Mouse (Mus musculus): ENCODE measurements around the gene Tmtc2. TPM values are rescaled to one million over a fixed set of nuclear protein-coding genes. Genes with fewer than 3 reads are reported as not detected.

Gene Tmtc2
- total RNA-seq, 1 experiment = 0.89 TPM

DNA sequence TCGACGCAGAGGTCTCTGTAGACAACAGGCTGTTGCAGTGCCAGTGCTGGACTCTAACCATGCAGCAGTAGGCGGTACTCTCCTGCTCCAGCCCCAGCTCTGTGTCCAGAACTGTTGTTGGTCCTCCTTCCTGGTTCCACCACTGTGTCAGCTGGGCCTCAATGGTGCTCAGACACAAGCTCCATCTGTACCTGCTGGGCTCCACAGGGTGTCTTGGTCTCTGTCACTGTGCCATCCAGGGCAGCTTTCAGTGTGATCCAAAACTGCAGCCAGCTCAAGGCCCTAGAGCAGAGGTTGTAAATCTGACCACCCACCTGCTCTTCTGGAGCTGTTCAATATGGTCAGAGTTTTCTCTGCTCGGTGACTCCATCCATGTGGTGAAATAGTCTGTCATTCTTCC lies 68.2 kb downstream of the Tmtc2 start:
- Histone ChIP-seq H3K4me1 (ENCODE audit: control insufficient read depth in 2 of 2, insufficient read depth in 2 of 2, low read length in 2 of 2, poor library complexity in 1 of 2) (peaks cover 2 to 12% of the 10 kb centered on the region in 2 experiments; a peak in 1 of 4 replicates), H3K9me3 (ENCODE audit: control insufficient read depth, insufficient read depth, low read depth, low read length) (no peaks in the 10 kb centered on the region), H3K9ac (ENCODE audit: insufficient read depth, low read depth, low read length, poor library complexity, severe bottlenecking) (no peak overlapping the region), H3K27ac (ENCODE audit: insufficient read depth, low read depth, low read length, poor library complexity, severe bottlenecking) (no peak overlapping the region), H3K4me3 (ENCODE audit: insufficient read depth in 1 of 2, low read depth in 1 of 2, low read length in 2 of 2, poor library complexity in 1 of 2, severe bottlenecking in 1 of 2) (no peak overlapping the region), H3K36me3 (ENCODE audit: control insufficient read depth, insufficient read depth, low read length, poor library complexity, severe bottlenecking) (no peaks in the 10 kb centered on the region)
- no peak for DNase-seq (ENCODE audit: low read depth, low spot score)
- TF ChIP-seq HCFC1 (IDR thresholded peaks at IDR 0.05; ENCODE audit: borderline replicate concordance, insufficient read depth, low read length) (no peak), MAFK (IDR thresholded peaks at IDR 0.05; ENCODE audit: insufficient read depth, low read depth, low read length) (no peak), ZC3H11A (IDR thresholded peaks at IDR 0.05; ENCODE audit: borderline replicate concordance, low read depth, low read length) (no peak), ZNF384 (IDR thresholded peaks at IDR 0.05; ENCODE audit: low read depth, low read length) (no peak), CHD2 (IDR thresholded peaks at IDR 0.05; ENCODE audit: low read depth, low read length) (no peak)
- in situ Hi-C loops (cut with MboI; ENCODE audit: low sequenced_read_pairs in 2 of 2, unreplicated experiment in 2 of 2) = no loop called here

DNA sequence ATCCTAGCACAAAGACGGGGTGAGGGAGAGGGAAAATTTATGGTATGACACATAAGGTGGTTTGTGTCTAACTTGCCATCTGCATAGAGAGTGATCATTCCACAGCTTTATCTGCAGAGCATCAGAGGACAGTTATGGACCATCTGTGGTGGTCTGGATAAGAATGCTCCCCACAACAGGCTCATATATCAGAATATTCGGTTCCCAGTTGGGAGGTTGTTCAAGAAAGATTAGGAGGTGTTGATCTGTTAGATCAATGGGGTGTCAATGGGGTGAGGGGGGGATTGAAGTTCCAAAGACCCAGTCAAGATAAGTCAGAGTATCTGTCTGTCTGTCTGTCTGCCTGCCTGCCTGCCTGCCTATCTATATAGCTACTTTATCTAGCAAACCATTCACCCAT lies 69.8 kb downstream of the Tmtc2 start:
- H3K27ac ChIP-seq (ENCODE audit: insufficient read depth, low read depth, low read length, poor library complexity, severe bottlenecking) = no peak overlapping the region
- H3K9me3 ChIP-seq (ENCODE audit: control insufficient read depth, insufficient read depth, low read depth, low read length) = no peaks in the 10 kb centered on the region
- no peak for DNase-seq (ENCODE audit: low read depth, low spot score)
- no peak overlapping the region for H3K9ac ChIP-seq (ENCODE audit: insufficient read depth, low read depth, low read length, poor library complexity, severe bottlenecking)
- no peaks in the 10 kb centered on the region for H3K36me3 ChIP-seq (ENCODE audit: control insufficient read depth, insufficient read depth, low read length, poor library complexity, severe bottlenecking)
- in situ Hi-C loops (cut with MboI; ENCODE audit: low sequenced_read_pairs in 2 of 2, unreplicated experiment in 2 of 2) = no loop called here
- TF ChIP-seq HCFC1 (IDR thresholded peaks at IDR 0.05; ENCODE audit: borderline replicate concordance, insufficient read depth, low read length) (no peak), ZNF384 (IDR thresholded peaks at IDR 0.05; ENCODE audit: low read depth, low read length) (no peak), CHD2 (IDR thresholded peaks at IDR 0.05; ENCODE audit: low read depth, low read length) (no peak), ZC3H11A (IDR thresholded peaks at IDR 0.05; ENCODE audit: borderline replicate concordance, low read depth, low read length) (no peak), MAFK (IDR thresholded peaks at IDR 0.05; ENCODE audit: insufficient read depth, low read depth, low read length) (no peak)
- peaks cover 2 to 9% of the 10 kb centered on the region in 2 experiments; a peak in 1 of 4 replicates for H3K4me1 ChIP-seq (ENCODE audit: control insufficient read depth in 2 of 2, insufficient read depth in 2 of 2, low read length in 2 of 2, poor library complexity in 1 of 2)
- no peak overlapping the region for H3K4me3 ChIP-seq (ENCODE audit: insufficient read depth in 1 of 2, low read depth in 1 of 2, low read length in 2 of 2, poor library complexity in 1 of 2, severe bottlenecking in 1 of 2)

DNA sequence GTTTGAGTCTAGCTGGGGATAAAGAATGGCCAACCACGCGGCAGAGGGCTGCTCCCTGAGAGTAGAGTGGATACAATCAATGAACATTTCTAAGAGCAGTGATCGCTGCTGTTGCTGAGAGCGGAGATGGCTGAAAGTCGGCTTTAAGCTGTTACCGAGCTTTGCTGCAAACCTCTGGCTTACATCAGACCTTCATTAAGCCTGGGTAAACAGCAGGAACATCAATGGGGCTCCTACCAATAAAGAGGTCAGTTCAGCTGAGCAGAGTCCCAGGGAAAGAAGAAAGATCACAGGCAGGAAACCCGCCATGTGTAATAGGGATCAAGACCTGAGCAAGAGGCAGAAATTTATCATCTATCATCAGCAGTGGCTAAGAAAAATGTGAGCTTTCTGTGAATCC lies 72.5 kb downstream of the Tmtc2 start:
- in situ Hi-C loops (cut with MboI; ENCODE audit: low sequenced_read_pairs in 2 of 2, unreplicated experiment in 2 of 2) = no loop called here
- H3K27ac ChIP-seq (ENCODE audit: insufficient read depth, low read depth, low read length, poor library complexity, severe bottlenecking) = no peak overlapping the region
- no peak for DNase-seq (ENCODE audit: low read depth, low spot score)

DNA sequence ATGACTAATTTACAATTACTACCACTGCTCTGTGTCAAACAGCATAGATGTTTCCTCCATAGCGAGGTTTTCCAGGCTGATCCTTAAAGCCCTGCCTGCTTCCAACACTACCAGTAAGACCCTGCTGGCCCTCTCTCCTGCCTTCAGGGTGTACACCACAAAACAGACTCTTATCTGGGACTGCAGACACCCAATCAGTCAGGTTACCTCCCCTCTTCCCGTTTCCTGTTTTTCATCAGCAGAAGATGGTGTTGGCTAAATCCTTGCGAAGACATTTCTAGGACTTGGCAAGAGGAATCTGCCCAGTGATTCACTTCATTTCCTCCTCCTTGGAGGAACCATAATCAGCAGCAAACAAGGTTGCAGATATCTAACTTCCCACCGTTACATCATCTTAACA lies 73.8 kb downstream of the Tmtc2 start:
- no peaks in the 10 kb centered on the region for H3K36me3 ChIP-seq (ENCODE audit: control insufficient read depth, insufficient read depth, low read length, poor library complexity, severe bottlenecking)
- no peaks in the 10 kb centered on the region for H3K4me1 ChIP-seq (ENCODE audit: control insufficient read depth in 2 of 2, insufficient read depth in 2 of 2, low read length in 2 of 2, poor library complexity in 1 of 2)
- in situ Hi-C loops (cut with MboI; ENCODE audit: low sequenced_read_pairs in 2 of 2, unreplicated experiment in 2 of 2) = no loop called here
- DNase-seq (ENCODE audit: low read depth, low spot score) = no peak
- H3K9me3 ChIP-seq (ENCODE audit: control insufficient read depth, insufficient read depth, low read depth, low read length) = no peaks in the 10 kb centered on the region
- TF ChIP-seq CHD2 (IDR thresholded peaks at IDR 0.05; ENCODE audit: low read depth, low read length) (no peak), HCFC1 (IDR thresholded peaks at IDR 0.05; ENCODE audit: borderline replicate concordance, insufficient read depth, low read length) (no peak), MAFK (IDR thresholded peaks at IDR 0.05; ENCODE audit: insufficient read depth, low read depth, low read length) (no peak)
- H3K9ac ChIP-seq (ENCODE audit: insufficient read depth, low read depth, low read length, poor library complexity, severe bottlenecking) = no peak overlapping the region
- H3K27ac ChIP-seq (ENCODE audit: insufficient read depth, low read depth, low read length, poor library complexity, severe bottlenecking) = no peak overlapping the region
- no peak overlapping the region for H3K4me3 ChIP-seq (ENCODE audit: insufficient read depth in 1 of 2, low read depth in 1 of 2, low read length in 2 of 2, poor library complexity in 1 of 2, severe bottlenecking in 1 of 2)

More for the DNA sequence above, 72.5 kb downstream of the Tmtc2 start:
- Histone ChIP-seq H3K36me3 (ENCODE audit: control insufficient read depth, insufficient read depth, low read length, poor library complexity, severe bottlenecking) (no peaks in the 10 kb centered on the region), H3K9ac (ENCODE audit: insufficient read depth, low read depth, low read length, poor library complexity, severe bottlenecking) (no peak overlapping the region), H3K4me3 (ENCODE audit: insufficient read depth in 1 of 2, low read depth in 1 of 2, low read length in 2 of 2, poor library complexity in 1 of 2, severe bottlenecking in 1 of 2) (no peak overlapping the region), H3K9me3 (ENCODE audit: control insufficient read depth, insufficient read depth, low read depth, low read length) (no peaks in the 10 kb centered on the region), H3K4me1 (ENCODE audit: control insufficient read depth in 2 of 2, insufficient read depth in 2 of 2, low read length in 2 of 2, poor library complexity in 1 of 2) (no peaks in the 10 kb centered on the region)
- TF ChIP-seq CHD2 (IDR thresholded peaks at IDR 0.05; ENCODE audit: low read depth, low read length) (no peak), HCFC1 (IDR thresholded peaks at IDR 0.05; ENCODE audit: borderline replicate concordance, insufficient read depth, low read length) (no peak), ZC3H11A (IDR thresholded peaks at IDR 0.05; ENCODE audit: borderline replicate concordance, low read depth, low read length) (no peak), MAFK (IDR thresholded peaks at IDR 0.05; ENCODE audit: insufficient read depth, low read depth, low read length) (no peak), ZNF384 (IDR thresholded peaks at IDR 0.05; ENCODE audit: low read depth, low read length) (no peak)

DNA sequence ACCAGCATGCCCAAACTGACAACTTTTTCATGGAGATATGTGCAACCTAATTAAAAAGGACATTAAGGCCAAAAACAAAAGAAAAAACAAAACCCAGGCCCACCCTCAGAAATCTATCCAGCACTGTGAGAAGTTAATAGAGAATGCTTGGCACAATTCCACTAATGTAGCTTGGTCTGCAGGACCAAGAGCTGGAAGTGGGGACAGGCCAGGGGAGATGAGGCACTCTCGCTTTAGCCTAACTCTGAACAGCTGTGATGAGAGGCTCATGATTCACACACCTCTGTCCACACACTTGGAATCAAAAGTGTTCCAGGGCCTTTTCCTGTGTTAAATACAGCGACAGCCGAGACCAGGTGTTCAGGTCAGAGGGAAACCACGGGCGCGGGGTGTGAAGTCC lies 79.0 kb downstream of the Tmtc2 start:
- H3K27ac ChIP-seq (ENCODE audit: insufficient read depth, low read depth, low read length, poor library complexity, severe bottlenecking) = no peak overlapping the region
- H3K9ac ChIP-seq (ENCODE audit: insufficient read depth, low read depth, low read length, poor library complexity, severe bottlenecking) = no peak overlapping the region
- no peaks in the 10 kb centered on the region; a peak in 1 of 4 replicates for H3K4me1 ChIP-seq (ENCODE audit: control insufficient read depth in 2 of 2, insufficient read depth in 2 of 2, low read length in 2 of 2, poor library complexity in 1 of 2)
- in situ Hi-C loops (cut with MboI; ENCODE audit: low sequenced_read_pairs in 2 of 2, unreplicated experiment in 2 of 2) = no loop called here
- H3K36me3 ChIP-seq (ENCODE audit: control insufficient read depth, insufficient read depth, low read length, poor library complexity, severe bottlenecking) = no peaks in the 10 kb centered on the region
- no peaks in the 10 kb centered on the region for H3K9me3 ChIP-seq (ENCODE audit: control insufficient read depth, insufficient read depth, low read depth, low read length)
- no peak for DNase-seq (ENCODE audit: low read depth, low spot score)
- TF ChIP-seq HCFC1 (IDR thresholded peaks at IDR 0.05; ENCODE audit: borderline replicate concordance, insufficient read depth, low read length) (no peak), ZNF384 (IDR thresholded peaks at IDR 0.05; ENCODE audit: low read depth, low read length) (no peak), ZC3H11A (IDR thresholded peaks at IDR 0.05; ENCODE audit: borderline replicate concordance, low read depth, low read length) (no peak)
- no peak overlapping the region for H3K4me3 ChIP-seq (ENCODE audit: insufficient read depth in 1 of 2, low read depth in 1 of 2, low read length in 2 of 2, poor library complexity in 1 of 2, severe bottlenecking in 1 of 2)

Measured in ES-E14 (cell line).